21 mouse cellular contexts compared by ENCODE assay signal in the genomic region with DNA sequence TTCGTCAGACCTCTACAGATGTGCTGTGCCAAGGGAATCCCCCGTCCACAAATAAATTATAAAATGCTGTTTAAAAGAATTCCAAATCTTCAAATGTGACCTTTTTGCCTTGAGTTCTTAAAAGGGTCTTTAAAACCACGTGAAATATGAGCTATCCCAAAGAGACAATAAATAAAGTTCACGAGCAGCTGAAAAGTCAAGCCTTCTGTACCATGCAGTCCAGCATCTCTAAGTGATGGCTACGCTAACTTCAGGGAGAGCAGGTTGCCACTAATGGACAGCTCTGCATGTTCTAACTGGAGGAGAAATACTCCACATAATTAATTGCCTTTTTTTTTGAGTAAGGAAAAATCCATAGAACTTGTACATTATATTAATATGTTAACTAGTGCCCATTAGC.
"Had no signal": no experiment of that assay in that cellular context is flagged by ENCODE, and none has a peak within 500 bp of the region (broad histone marks: within the 10 kb centered on the region; RNA-seq: fewer than 3 reads in every experiment).

No protein-coding gene starts in this region.

- ATAC-seq: intestine, embryonic 16.5 days; liver, postnatal 0 days; lung, postnatal 0 days; midbrain, embryonic 13.5 days; midbrain, embryonic 16.5 days had no signal

- H3K36me3 ChIP-seq: limb, embryonic 15.5 days; midbrain, embryonic 10.5 days; midbrain, embryonic 13.5 days; neural tube, embryonic 13.5 days; stomach, embryonic 15.5 days had no signal

- H3K9ac ChIP-seq: limb, embryonic 15.5 days; liver, embryonic 14.5 days; liver, postnatal 0 days; lung, embryonic 14.5 days; midbrain, embryonic 13.5 days; neural tube, embryonic 13.5 days; stomach, embryonic 15.5 days had no signal

- H3K27me3 ChIP-seq: limb, embryonic 15.5 days; midbrain, embryonic 13.5 days; neural tube, embryonic 13.5 days; stomach, embryonic 15.5 days had no signal

- H3K27ac ChIP-seq: limb, embryonic 15.5 days; liver, embryonic 14.5 days; macrophage; midbrain, embryonic 13.5 days; neural tube, embryonic 13.5 days; stomach, embryonic 15.5 days had no signal

- H3K4me1 ChIP-seq: limb, embryonic 15.5 days; stomach, embryonic 15.5 days had no signal

- H3K4me2 ChIP-seq: limb, embryonic 15.5 days; liver, embryonic 11.5 days; lung, embryonic 14.5 days; midbrain, embryonic 13.5 days; neural tube, embryonic 13.5 days; stomach, embryonic 15.5 days had no signal

- H3K4me3 ChIP-seq: limb, embryonic 15.5 days; midbrain, embryonic 10.5 days; midbrain, embryonic 13.5 days; myocyte; neural tube, embryonic 13.5 days; stomach, embryonic 15.5 days had no signal

- H3K9me3 ChIP-seq: limb, embryonic 15.5 days; midbrain, embryonic 10.5 days; midbrain, embryonic 13.5 days; neural tube, embryonic 13.5 days; stomach, embryonic 15.5 days had no signal

- DNase-seq: kidney, adult 18-20 months; kidney, adult 9 months; kidney, postnatal 14 days; kidney, postnatal 4 days; liver, postnatal 0 days; lung, embryonic 14.5 days; right cerebral cortex, postnatal 25 days; spleen, adult 18-20 months; thymus, postnatal 25 days had no signal
